Mouse (Mus musculus) cerebellum, adult 18-20 months (tissue): ENCODE data around the gene Krt27.

Experiments
- DNase-seq, 2 experiments: peaks; one replicate each; pipeline ENCODE4 v3.0.0; 2021

Gene Krt27

GRCm38 (mm10) chr11:99322851-99323250, 28.1 kb downstream of the Krt27 start, which contains the start of gene Krt25:
TSS of gene Krt25 (minus strand) at chr11:99322951.
- no peak for DNase-seq

DNA sequence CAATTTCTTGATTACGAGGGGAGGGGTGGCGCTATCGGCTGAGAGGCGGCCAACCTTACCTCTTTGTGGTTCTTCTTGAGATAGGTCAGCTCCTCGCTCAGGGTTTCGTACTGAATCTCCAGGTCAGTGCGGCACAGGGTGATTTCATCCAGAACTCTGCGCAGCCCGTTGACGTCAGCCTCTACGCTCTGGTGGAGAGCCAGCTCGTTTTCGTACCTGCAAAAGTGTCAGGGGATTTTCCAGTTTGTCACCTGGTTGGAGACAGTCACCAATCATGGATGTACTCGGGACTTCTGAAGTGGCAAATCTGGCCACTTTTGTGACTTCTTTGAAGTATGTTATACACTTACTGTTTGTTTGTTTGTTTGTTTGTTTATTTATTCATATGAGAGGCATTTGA, 29.8 kb downstream of the Krt27 start:
- no peak for DNase-seq

- DNase-seq = no peak
Observed at GRCm38 (mm10) chr11:99319127-99319526, 31.8 kb downstream of the Krt27 start.

DNA sequence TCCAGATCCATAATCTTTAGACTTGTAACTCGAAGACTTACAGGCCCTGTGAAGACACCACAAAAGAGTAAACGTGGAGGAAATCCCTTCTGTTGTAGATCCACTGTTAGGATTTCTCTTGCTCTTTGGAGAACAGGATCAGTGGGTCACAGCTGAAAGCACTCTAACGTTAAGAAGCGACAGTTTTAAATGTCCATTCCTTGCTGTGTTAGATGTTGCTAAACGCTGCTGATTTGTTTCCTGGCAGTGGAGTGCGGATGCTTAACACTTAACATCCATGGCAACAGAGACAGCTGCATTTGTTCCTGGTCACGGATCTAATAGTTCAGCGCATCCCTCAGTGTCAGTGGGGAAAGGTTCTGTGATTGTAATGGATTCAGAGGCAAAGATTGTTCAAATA, 34.4 kb downstream of the Krt27 start:
- DNase-seq = no peak

DNA sequence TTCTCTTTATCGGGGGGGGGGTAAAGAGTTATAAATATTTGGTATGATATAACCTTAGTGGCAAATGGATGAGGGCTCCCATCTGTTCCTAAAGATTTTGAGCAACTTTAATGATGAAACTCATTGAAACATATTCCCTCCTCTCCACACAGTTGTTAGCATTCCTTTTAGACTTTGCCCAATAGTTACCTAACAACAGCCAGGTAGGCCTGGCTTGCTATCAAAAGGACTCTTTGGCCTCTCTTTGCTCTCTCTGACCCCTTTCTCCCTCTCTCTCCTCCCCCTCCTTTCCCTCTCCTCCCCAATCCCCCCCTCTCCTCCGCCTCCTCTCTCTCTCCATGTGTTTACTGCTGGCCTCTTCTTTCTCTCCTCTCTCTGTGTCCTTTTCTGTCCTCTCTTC, 36.3 kb downstream of the Krt27 start:
- no peak for DNase-seq

DNA sequence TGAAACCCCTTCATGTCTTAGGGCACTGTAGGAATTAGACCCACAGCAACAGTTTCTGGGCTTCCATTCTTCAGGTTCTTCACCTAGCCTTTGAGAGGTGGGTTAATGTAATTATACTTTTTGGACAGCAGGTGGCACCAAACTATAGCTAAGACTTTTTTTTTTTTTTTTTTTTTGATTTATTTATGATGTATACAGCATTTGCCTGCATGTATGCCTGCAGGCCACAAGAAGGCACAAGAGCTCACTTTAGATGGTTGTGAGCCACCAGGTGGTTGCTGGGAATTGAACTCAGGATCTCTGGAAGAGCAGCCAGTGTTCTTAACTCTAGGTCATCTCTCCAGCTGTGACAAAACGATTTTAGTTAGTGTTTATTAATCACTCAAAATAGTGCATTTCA, 40.0 kb downstream of the Krt27 start:
- no peak for DNase-seq

- DNase-seq = peak; percentile 79 to 80
Observed at GRCm38 (mm10) chr11:99307579-99307978, 43.3 kb downstream of the Krt27 start.
